Mouse (Mus musculus) stomach, postnatal 0 days (tissue): ENCODE measurements at regions not wholly inside any gene's neighbourhood (a gene's known extent, or its start where the extent isn't known, plus 50 kb on each side); places are given as distances from the start of the nearest gene placed in this dataset.

Experiments used
- ATAC-seq: fragments of 200-750 bp; cut with Nextera tagmentation; 2 replicates; pipeline ENCODE4 v1.8.0; 2017; ENCODE audit not compliant: low FRiP score, low TSS enrichment
- DNase-seq: peaks from one replicate; pipeline ENCODE4 v3.0.0-alpha.2; 2016; ENCODE audit warnings: low spot score
- H3K27ac ChIP-seq: fragments of 300-500 bp; sonication (generic); replicated peaks from 2 replicates; pipeline ENCODE4 v1.5.1; 2014; ENCODE audit warnings: mild to moderate bottlenecking, control low read depth
- H3K27me3 ChIP-seq: fragments of 300-500 bp; sonication (generic); 2 replicates; pipeline ENCODE4 v1.6.1; 2014; ENCODE audit warnings: low read length; ENCODE audit not compliant: control insufficient read depth, insufficient read depth
- H3K36me3 ChIP-seq: fragments of 300-500 bp; sonication (generic); 2 replicates; pipeline ENCODE4 v1.6.1; 2014; ENCODE audit warnings: low read length, mixed read lengths; ENCODE audit not compliant: control insufficient read depth, insufficient read depth
- H3K4me1 ChIP-seq: fragments of 300-500 bp; sonication (generic); replicated peaks from 2 replicates; pipeline ENCODE4 v1.6.1; 2014; ENCODE audit warnings: antibody characterized with exemption; ENCODE audit not compliant: control insufficient read depth, insufficient read depth
- H3K4me2 ChIP-seq: fragments of 300-500 bp; sonication (generic); replicated peaks from 2 replicates; pipeline ENCODE4 v1.6.1; 2014; ENCODE audit warnings: low read depth, mild to moderate bottlenecking, control low read depth, moderate library complexity
- H3K4me3 ChIP-seq: fragments of 300-500 bp; sonication (generic); 2 replicates; pipeline ENCODE4 v1.5.1; 2014; ENCODE audit warnings: low read depth, low read length, control low read depth
- H3K9ac ChIP-seq: fragments of 300-500 bp; sonication (generic); 2 replicates; pipeline ENCODE4 v1.6.1; 2014; ENCODE audit warnings: mild to moderate bottlenecking, low read length, control low read depth, mixed read lengths
- H3K9me3 ChIP-seq: fragments of 300-500 bp; sonication (generic); 2 replicates; pipeline ENCODE4 v1.6.1; 2016; ENCODE audit warnings: low read length; ENCODE audit not compliant: control insufficient read depth
- CTCF ChIP-seq: IDR thresholded peaks from 2 replicates; pipeline ENCODE4 v1.5.1; 2016; ENCODE audit warnings: antibody characterized with exemption, low read depth, mild to moderate bottlenecking, moderate library complexity
- EP300 ChIP-seq: optimal IDR thresholded peaks from 2 replicates; pipeline ENCODE3; 2016; ENCODE audit warnings: antibody characterized with exemption
- WGBS: fragments of 180-500 bp; shearing (Covaris S2); extraction: QIAGEN DNeasy Blood & Tissue Kit; methylation state at CpG from one replicate; pipeline ENCODE4 v1.1.7; 2014; 5-methylcytosine and 5-hydroxymethylcytosine counted together

DNA sequence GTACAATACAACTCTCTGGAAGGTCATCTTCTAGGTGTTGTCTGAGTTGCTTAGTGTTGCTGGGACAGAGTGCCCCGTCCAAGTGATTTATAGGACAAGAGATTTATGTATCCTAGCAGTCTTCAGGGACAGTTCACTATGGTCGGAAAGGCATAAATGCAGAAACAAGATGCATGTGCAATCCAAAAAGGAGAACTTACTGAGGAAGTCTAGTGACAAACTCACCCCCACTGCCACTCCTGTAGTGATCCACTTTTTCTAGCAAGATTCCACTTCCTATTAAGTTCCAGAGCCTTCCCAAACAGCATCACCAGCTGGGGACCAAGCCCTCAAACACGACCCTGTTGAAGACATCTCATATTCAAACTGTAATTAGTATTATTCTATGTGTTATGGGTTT, 1266.9 kb upstream of the Lrrc6 start:
- Histone ChIP-seq H3K9ac (no peak overlapping the region), H3K9me3 (no peaks in the 10 kb centered on the region), H3K4me2 (no peak overlapping the region), H3K27me3 (no peaks in the 10 kb centered on the region), H3K4me1 (no peaks in the 10 kb centered on the region), H3K4me3 (no peak overlapping the region), H3K36me3 (no peaks in the 10 kb centered on the region), H3K27ac (no peak overlapping the region)
- DNase-seq (no peak), ATAC-seq (no peak)
- WGBS: 61% methylated on average over 3 of the region's 3 CpGs
- no peak for TF ChIP-seq CTCF
- TF ChIP-seq EP300: no peak

DNA sequence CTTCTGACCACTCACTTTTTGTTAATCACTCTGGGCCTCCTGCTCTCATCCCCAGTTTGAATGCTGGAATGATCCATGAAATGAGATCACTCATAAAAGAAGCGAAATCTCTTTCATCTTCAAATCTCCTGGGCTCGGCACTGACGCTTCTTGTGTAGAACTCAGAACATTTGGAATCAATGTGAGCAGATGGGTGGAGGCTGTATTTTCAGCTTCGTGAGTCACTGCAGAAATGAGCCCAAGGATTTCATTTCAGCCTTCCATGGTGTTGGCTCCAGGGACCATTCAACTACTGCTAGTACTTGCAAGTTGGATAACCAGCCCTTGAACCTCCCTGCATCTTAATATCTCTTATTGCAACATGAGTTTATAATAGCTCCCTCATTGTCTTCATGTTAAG, 1258.5 kb upstream of the Lrrc6 start:
- 70% methylated on average over 4 of the region's 4 CpGs for WGBS
- TF ChIP-seq EP300 (no peak), CTCF (no peak)
- no peak for DNase-seq

DNA sequence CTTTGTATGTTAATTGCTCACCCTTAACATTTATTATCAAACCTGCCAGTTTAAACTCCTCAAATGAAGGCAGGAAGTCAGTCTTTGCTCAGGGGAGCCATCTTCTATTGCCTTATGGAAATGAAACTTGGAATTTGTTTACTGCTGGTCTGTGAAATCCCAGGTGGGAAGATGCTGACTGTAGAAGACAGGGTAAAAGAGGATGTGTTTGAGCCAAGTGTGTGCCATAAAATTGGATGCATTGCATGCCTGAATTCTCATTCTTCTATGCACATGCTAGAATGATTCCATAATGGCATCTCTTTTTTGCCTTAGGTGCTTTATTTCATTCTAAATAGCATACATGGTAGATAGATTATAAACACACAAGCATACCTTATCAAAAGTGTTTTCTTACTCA, 1249.9 kb upstream of the Lrrc6 start:
- Histone ChIP-seq H3K36me3 (no peaks in the 10 kb centered on the region), H3K4me2 (no peak overlapping the region), H3K4me3 (no peak overlapping the region), H3K9ac (no peak overlapping the region), H3K9me3 (no peaks in the 10 kb centered on the region), H3K27ac (no peak overlapping the region), H3K4me1 (no peaks in the 10 kb centered on the region), H3K27me3 (no peaks in the 10 kb centered on the region)
- no peak for TF ChIP-seq CTCF
- TF ChIP-seq EP300: no peak
- no peak for DNase-seq
- no peak for ATAC-seq

More for the DNA sequence above, 1258.5 kb upstream of the Lrrc6 start:
- ATAC-seq: no peak
- no peak overlapping the region for H3K9ac ChIP-seq
- H3K27me3 ChIP-seq: no peaks in the 10 kb centered on the region
- H3K36me3 ChIP-seq: no peaks in the 10 kb centered on the region
- no peak overlapping the region for H3K4me3 ChIP-seq
- no peak overlapping the region for H3K4me2 ChIP-seq
- no peaks in the 10 kb centered on the region for H3K4me1 ChIP-seq
- no peaks in the 10 kb centered on the region for H3K9me3 ChIP-seq
- H3K27ac ChIP-seq: no peak overlapping the region

DNA sequence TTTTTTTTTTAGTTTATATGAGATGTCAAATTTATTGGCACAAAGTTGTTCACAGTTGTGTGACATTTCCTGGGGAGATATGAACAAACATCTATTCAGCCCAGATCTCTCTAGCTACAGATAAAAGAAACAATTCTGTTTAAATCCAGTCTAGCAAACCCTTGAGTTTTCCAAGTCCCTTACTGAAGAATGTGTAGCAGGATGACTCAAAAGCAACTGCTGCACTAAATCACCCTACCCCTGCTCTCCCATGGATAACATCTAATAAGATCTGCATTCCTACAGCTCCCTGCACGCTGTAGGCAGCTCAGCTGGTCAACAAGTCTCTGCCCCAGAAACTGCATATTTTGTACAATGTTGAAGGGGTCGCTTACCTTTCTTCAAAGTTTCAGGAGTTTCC, 1242.6 kb upstream of the Lrrc6 start:
- H3K4me2 ChIP-seq: no peak overlapping the region
- H3K27me3 ChIP-seq: no peaks in the 10 kb centered on the region
- no peaks in the 10 kb centered on the region for H3K9me3 ChIP-seq
- H3K4me3 ChIP-seq: no peak overlapping the region
- no peak for ATAC-seq
- TF ChIP-seq CTCF (no peak), EP300 (no peak)
- no peaks in the 10 kb centered on the region for H3K4me1 ChIP-seq
- no peaks in the 10 kb centered on the region for H3K36me3 ChIP-seq
- H3K27ac ChIP-seq: no peak overlapping the region
- no peak overlapping the region for H3K9ac ChIP-seq
- WGBS: 41% methylated on average over 2 of the region's 2 CpGs
- no peak for DNase-seq

DNA sequence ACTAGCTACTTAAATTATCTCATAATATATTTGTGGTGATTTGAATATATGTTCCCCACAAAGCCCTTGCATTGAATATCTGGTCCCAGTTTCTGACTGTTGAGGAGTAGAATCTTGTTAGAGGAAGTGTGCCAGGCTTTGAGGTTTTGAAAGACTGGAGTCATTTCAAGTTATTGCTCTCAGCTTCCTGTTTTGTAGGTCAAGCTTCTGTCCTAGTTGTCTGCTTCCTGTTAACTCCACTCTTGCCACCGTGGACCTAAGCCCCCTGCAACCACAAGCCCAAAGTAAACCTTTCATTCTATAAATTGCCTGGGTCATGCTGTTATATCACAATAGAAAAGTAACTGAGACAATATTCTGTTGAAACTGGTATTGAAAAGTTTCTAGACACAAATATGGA, 1232.3 kb upstream of the Lrrc6 start:
- no peak overlapping the region for H3K4me3 ChIP-seq
- DNase-seq: no peak
- H3K9me3 ChIP-seq: no peaks in the 10 kb centered on the region
- 69% methylated on average over 1 of the region's 1 CpGs for WGBS
- no peaks in the 10 kb centered on the region for H3K4me1 ChIP-seq
- H3K9ac ChIP-seq: no peak overlapping the region
- no peak for ATAC-seq
- no peaks in the 10 kb centered on the region for H3K36me3 ChIP-seq
- H3K27me3 ChIP-seq: no peaks in the 10 kb centered on the region
- no peak for TF ChIP-seq CTCF
- no peak for TF ChIP-seq EP300
- H3K27ac ChIP-seq: no peak overlapping the region
- no peak overlapping the region for H3K4me2 ChIP-seq

DNA sequence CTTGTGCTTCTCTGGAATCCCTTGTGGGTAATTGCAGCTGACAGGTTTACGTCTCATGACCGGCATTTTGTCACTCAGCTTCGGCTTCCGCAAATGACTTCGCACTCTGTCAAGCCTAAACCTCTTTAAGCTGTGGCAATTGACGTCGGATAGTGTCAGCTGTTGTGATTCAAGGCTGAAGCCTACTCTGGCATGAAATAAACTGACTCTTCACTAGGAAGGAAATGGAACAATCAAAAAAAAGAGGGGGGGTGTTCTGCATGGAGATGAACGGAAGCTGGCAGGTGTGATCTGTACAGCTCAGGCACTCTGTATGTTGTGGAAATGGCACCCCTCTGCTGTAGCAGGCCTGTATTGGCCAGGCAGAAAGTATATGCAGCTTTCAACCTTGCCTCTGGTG, 1228.8 kb upstream of the Lrrc6 start:
- TF ChIP-seq CTCF (no peak), EP300 (no peak)
- H3K9me3 ChIP-seq: no peaks in the 10 kb centered on the region
- DNase-seq (no peak), ATAC-seq (no peak)
- no peak overlapping the region for H3K4me3 ChIP-seq
- H3K27ac ChIP-seq: no peak overlapping the region
- H3K27me3 ChIP-seq: no peaks in the 10 kb centered on the region
- WGBS: 77% methylated on average over 8 of the region's 8 CpGs
- no peak overlapping the region for H3K4me2 ChIP-seq
- no peak overlapping the region for H3K9ac ChIP-seq
- no peaks in the 10 kb centered on the region for H3K4me1 ChIP-seq
- no peaks in the 10 kb centered on the region for H3K36me3 ChIP-seq
